Mouse (Mus musculus) layer of hippocampus, adult 18-20 months (tissue): Measurements from ENCODE around the gene Rtraf. TPM values are rescaled to one million over a fixed set of nuclear protein-coding genes. Genes with fewer than 3 reads are reported as not detected.
"Not testable (repeated sequence)": the region's sequence is repeated elsewhere in the genome, so short reads cannot be mapped to it uniquely, and the experiment has no call there.

Experiments used
- DNase-seq, 2 experiments: peaks; one replicate each; pipeline ENCODE4 v3.0.0; 2022; ENCODE audit warnings: low spot score in 2 of 2
- long read RNA-seq: library from polyadenylated mRNA; stranded (forward); transcript quantifications from one replicate; pipeline ENCODE4 v2.0.0, GENCODE M21; 2021
- total RNA-seq, 2 experiments: library from RNA; stranded (reverse); gene quantifications; 2 replicates each; pipeline ENCODE4 v1.2.3; 2021

Rtraf gene
- total RNA-seq: 10 to 100 TPM; 53.9 to 55.4 TPM
- long read RNA-seq, transcript Rtraf-201 (8 exons, 1,562 nt): major isoform, 55 of 79 reads
- long read RNA-seq, partial matches to known transcripts: 1 of 79 reads
- long read RNA-seq, other reads (novel, unspliced or antisense): 23 of 79 reads

- DNase-seq: peak; percentile 85 to 93
Observed at GRCm38 (mm10) chr14:19823321-19824142, at the start of gene Rtraf. Rtraf (minus strand) TSS chr14:19823824.

GRCm38 (mm10) chr14:19867286-19867935 is 43.8 kb upstream of the Rtraf start:
- no peak for DNase-seq

DNA sequence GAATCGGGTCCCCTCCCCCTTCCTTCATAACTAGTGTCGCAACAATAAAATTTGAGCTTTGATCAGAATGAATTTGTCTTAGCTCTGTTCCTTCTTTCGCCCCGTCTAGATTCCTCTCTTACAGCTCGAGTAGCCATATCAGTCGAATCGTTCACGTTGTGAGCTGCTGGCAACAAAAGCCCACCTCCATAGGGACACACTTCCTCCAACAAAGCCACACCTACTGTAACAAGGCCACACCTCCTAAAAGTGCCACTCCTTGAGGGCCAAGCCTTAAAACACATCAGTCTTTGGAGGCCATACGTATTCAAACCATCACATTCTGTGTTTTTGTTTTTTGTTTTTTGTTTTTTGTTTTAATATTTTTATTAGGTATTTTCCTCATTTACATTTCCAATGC is 41.5 kb upstream of the Rtraf start:
- DNase-seq: not testable (repeated sequence)

DNA sequence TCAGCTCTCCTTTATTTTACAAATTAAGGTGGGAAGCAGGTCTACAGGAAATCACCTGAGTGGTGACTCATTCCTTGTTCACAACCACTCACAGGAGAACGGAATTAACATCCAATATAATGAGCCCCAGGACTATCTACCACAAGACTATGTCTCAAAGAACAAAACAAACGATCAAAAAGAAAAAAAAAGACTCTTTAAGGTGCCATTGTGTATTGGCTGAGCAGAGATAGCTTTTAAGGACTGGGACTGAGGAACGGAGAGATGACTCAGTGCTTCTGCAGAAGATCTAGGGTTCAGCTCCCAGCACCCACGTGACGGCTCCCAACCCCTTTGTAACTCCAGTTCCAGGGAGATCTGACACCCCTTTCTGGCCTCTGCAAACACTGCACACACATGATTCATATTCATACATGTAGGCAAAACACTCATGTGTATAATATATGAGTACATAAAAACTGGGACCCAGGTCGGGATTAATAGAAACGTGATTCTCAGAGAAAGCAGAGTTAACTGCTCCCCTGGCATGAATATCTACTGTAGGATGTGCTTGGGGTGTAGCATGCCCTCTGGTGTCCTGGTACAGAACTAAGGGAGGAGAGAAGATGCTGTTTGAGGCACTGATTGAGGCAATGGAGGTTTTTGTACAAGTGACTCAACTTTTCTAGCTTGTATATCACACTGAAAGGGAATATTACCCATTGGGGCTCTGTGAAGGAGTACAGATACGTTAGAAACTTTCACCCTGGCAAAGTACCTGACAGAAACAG is 37.9 kb upstream of the Rtraf start:
- DNase-seq: no peak

DNA sequence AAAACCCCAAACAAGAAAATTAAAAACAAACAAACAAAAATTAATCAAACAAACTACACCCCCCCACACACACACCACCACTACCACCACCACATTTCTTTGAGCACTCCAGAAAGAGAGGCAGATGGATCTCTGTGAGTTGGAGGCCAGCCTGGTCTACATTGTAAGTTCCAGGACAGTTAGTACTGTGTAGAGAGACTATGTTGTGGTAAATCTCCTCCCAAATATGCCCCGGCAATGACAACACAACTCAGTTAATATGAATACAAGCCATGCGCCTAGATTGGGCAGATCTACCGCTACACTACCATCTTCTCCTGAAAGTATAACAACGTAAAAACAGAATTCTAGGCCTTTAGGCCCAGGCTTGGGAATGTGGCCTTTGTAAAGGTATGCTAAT is 36.7 kb upstream of the Rtraf start:
- DNase-seq: no peak

GRCm38 (mm10) chr14:19858808-19859776 is 35.5 kb upstream of the Rtraf start:
- peak; percentile 30 to 79 for DNase-seq

DNA sequence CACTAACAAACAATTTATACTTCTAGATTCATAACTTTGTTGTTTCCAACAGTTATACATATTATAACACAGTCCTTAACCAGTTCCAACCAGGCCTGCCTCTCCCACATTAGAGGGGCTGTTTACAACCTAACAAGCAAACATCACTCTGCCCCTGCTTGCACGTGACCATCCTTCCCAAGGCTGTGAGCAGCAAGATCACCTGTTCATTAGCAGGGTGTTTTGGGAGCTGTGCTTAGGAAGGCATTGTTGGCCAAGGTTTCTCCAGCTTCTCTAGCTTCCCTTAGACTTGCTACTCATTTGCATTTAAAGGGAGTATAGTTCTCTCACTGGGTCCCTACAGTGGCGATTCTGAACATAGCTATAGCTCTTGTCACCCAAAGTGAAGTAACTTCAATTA is 34.7 kb upstream of the Rtraf start:
- no peak for DNase-seq

GRCm38 (mm10) chr14:19853471-19853870 is 29.8 kb upstream of the Rtraf start:
- DNase-seq: no peak

- peak; percentile 59 to 91 for DNase-seq
Observed at GRCm38 (mm10) chr14:19839600-19840332, 16.1 kb upstream of the Rtraf start.

DNA sequence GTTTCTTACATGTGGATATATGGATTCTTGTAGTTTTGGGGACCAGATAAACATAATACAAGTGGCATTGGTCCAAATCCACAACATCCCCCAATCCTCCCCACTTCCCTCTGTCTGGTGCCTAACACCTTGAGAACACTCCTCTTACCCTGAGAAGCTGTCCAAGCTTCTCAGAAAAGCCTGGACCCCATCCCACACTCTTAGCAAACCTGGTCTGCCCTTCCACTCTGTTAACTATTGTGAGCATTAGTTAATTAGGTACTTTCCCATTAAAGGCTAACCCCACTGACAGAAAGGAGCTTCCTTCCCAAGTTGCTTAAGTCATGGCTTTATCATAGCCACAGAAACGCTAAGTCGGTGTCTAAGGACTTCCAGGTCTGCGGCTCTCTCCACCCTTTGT is 12.7 kb upstream of the Rtraf start:
- no peak for DNase-seq

GRCm38 (mm10) chr14:19825481-19825880 is 1.9 kb upstream of the Rtraf start:
- DNase-seq: peak in 1 of 2 experiments; percentile 19

DNA sequence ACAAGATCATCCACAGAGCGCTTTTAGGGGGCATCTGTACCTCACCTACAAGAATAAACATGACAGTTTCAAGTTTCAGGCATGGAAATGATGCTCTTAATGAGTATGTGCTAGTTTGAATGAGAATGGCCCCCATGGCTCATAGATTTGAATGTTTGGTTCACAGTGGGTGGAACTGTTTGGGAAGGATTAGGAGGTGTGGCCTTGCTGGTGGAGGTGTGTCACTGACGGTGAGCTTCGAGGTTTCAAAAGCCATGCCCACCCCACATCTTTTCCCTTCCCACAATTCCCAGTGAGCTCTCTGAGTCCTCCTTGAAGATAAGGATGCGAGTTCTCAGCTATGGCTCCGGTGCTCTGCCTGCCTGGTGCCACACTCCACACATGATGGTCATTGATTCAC is 1.9 kb downstream of the Rtraf start:
- DNase-seq: no peak

DNA sequence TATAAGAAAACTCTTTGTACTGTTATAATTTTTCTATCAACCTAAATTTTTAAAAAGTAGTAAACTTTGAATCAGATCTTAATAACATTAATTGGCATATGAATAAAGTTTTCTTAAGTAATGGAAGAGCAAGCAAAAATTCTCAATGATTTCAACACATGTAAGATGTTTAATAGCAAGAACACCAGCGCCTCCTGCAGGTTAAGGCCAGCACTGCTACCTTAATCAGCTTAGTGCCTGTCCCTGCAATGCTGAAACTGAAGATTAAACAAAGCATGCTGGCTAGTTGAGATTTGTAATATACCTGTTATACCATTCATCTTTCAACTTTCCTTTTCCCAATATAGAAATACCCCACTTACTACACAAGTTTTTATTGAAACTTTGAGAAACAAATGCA is 5.7 kb downstream of the Rtraf start:
- DNase-seq: peak; percentile 57 to 93

DNA sequence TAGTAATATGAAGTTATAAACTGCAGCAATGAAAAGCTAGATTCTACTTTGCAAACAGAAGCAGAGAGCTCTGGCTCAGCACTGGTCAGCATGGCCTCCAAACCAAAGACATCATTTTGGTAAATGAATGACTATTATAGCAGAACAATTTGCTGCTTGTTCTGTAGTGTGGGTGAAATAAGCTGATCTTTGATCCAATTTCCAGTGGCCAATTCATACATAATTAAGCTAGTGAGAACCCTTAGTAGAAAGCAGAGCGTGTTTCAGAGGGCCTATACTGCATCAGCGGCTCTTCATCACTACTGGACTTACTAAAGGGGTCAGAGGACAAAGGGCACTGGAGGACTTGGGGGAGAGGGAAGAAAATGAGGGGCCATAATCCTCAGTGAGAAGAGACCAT is 10.6 kb downstream of the Rtraf start:
- peak in 1 of 2 experiments; percentile 9 for DNase-seq

- DNase-seq: no peak
Observed at GRCm38 (mm10) chr14:19809934-19810333, 13.7 kb downstream of the Rtraf start.

GRCm38 (mm10) chr14:19807858-19808257 is 15.8 kb downstream of the Rtraf start:
- no peak for DNase-seq

DNA sequence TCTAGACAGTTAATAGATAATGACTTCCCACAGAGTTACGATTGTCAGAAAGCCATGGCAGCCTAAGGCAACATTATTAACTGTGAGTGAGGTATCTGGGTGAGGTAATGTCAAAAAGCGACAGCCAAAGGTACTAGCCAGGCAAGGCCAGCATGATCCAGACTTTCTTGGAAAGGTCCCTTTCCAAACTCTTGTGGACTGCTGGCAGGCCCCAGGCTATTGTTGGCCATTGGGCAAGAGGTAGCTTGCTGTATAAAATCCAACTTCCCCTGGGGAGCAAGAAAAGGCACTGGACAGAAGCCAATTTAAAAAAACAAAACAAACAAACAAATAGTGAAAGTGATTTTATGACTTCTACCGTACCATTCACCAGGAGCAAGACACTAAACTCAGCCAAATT is 16.3 kb downstream of the Rtraf start:
- no peak for DNase-seq

DNA sequence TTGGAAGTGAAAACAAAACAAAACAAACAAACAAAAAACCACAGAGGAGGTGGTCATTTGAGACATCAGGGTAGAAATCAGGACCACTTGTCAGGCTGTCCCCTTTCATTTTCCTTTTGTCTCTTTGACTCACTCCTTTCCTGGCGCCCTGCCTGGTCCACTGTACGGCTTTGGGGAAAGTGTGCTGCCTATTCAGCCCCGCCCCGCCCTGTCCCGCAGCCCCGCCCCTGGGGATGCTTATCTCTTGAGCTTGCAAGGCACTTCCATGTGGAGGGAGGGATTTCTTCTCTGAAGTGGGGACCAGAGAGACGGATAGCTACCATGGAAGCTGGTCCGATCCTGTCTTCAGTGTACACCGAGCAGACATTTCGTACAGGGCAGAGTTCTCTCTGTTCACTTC is 20.0 kb downstream of the Rtraf start:
- DNase-seq: no peak

GRCm38 (mm10) chr14:19803222-19803621 is 20.4 kb downstream of the Rtraf start:
- no peak for DNase-seq
